Mouse (Mus musculus) mature B cell (primary cell): ENCODE measurements around the gene Nrm.

Source experiments
- in situ Hi-C: fragments of 300-500 bp; cut with MboI; formaldehyde crosslinking; loops from 2 replicates; pipeline ENCODE4 v1.14.3; 2019

The Nrm gene

DNA sequence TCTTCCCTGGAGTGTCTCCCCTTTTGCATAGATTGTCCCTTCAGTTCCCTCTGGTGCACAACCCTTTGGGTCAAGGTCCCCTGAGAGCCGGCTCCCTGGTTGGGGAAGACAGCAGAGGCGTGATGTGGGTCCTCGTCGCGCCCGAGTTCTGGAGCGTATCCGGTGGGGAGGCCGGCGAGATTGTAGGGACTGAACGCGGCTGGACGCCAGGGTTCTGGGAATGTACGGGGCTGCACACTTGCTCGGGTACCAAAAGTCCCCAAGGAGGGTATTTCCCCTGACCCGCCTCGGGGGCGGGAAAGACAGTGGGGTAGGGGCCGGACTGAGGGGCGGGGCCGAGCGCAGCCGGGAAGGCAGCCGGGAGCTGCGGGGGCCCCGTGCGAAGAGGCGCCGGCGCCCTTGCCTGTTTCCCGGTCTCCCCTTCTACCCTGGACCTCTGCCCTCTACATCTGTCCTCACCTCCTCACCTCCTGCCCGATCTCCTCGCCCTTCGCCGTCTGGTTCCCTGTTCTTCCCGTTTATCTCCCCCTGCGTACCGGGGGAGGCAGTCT, 5.2 kb downstream of the Nrm start:
- in situ Hi-C loops: no loop called here

DNA sequence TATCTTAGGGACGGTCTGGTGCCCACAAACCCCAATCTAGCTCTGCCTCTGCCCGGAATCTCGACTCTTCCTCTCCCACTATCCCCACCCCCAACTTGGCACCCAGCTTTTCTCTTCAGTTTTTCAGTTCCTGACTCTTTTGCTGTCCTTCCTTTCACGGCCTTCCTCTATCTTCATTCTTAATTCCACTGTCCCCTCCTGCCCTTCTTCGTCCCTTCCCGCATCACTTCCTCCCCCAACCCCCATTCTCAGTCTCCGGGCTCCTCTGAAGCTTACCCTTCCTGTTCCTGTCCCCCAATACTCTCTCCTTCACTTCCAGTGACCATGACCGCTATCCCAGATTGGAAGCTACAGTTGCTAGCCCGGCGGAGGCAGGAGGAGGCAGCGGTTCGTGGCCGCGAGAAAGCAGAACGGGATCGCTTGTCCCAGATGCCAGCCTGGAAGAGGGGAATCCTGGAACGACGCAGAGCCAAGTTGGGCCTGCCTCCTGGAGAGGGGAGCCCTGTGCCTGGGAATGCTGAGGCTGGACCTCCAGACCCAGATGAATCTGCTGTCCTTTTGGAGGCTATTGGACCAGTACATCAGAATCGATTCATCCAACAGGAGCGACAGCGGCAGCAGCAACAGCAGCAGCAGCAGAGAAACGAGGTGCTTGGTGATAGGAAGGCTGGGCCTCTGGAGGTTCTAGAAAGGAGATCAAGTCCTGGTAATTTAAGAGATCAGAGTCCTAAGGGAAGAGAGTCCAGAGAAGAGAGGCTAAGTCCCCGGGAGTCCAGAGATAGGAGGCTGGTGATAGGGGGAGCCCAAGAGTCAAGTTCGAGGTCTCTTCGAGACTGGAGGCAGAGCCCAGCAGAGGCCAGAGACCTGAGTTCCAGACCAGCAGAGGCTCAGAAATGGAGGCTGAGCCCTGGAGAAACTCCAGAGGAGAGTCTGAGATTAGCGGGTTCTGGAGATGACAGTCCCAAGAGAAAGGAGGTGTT, 6.1 kb downstream of the Nrm start:
- in situ Hi-C loops: no loop called here

GRCm38 (mm10) chr17:35868165-35868820, 7.2 kb downstream of the Nrm start:
- in situ Hi-C loops: no loop called here

GRCm38 (mm10) chr17:35868961-35869345, 7.8 kb downstream of the Nrm start:
- in situ Hi-C loops: no loop called here

GRCm38 (mm10) chr17:35869346-35870067, 8.4 kb downstream of the Nrm start:
- in situ Hi-C loops: loop anchor here (5.0 kb wide), 1 partner anchor 32 kb away; the partner anchor contains the start of gene Tubb5

GRCm38 (mm10) chr17:35870151-35870883, 9.2 kb downstream of the Nrm start:
- in situ Hi-C loops: loop anchor here (5.0 kb wide), 1 partner anchor 33 kb away; the partner anchor contains the start of gene Tubb5

DNA sequence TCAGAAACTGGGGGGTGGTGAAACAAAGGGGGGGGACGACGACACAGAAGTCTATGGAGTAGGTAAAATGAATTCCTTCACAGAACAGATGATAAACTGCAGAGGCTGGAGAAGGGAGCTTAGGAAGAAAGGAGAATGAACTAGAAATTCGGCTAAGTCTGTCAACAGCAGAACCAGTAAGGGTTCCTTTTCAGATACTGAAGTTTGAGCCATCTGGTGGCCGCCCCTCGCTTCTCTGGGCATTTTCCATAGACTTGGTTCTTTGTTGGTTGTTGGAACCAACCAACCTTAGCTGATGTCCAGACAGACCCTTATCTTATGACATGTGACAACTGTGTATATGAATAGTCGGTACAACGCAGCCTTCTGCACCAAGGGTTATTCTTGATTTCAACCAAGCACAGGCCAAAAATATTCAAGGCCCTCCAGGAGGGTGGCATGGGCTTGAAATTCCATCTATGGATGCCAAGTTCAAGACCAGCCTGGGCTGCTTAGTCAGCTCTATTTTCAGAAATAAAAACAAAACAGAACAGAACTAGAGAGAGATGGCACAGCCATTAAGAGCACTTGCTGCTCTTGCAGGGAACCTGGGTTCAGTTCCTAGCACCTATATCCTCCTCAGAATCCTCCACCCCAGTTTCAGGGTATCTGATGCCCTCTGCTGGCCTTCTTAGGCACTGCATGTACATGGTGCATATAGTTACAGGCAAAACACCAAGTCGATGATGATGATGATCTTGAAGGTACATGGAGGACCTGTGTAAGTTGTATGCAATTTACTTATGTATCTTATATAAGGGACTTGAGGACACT, 10.0 kb downstream of the Nrm start:
- in situ Hi-C loops: loop anchor here (5.0 kb wide), 1 partner anchor 34 kb away; the partner anchor contains the start of gene Tubb5

DNA sequence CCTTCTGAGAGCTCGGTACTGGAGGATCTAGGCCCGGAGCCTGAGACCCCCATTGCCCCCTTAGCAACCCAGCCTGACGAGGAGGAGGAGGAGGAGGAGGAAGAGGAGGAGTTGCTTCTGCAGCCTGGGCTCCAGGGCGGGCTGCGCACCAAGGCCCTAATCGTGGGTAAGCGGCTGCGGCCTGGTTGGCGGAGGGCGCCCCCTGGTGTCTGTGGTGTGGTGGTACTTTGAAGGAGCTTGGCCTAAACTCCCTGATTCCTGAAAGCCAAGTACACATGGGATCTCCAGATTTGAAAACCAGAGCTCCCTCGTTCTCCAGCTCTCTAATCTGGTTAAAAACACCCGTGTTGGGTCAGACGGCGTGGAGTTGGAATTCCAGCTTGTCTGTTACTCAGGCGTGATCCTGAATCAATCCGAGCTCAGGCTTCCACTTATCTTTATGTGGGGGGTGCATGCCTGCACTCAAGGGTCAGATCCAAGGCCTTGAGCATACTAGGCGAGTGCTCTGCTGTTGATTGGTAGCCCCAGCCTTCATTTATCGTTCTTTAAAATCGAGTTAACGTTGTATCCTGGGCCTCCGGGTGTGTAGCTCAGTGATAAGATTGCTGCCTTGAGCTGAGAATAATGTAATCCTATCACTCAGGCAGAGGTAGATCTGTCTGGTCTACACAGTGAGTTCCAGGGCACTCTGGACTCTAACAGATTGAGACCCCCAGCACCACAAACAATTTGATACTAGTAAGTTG, 12.8 kb downstream of the Nrm start:
- in situ Hi-C loops: loop anchor here (5.0 kb wide), 1 partner anchor 37 kb away; the partner anchor contains the start of gene Tubb5

DNA sequence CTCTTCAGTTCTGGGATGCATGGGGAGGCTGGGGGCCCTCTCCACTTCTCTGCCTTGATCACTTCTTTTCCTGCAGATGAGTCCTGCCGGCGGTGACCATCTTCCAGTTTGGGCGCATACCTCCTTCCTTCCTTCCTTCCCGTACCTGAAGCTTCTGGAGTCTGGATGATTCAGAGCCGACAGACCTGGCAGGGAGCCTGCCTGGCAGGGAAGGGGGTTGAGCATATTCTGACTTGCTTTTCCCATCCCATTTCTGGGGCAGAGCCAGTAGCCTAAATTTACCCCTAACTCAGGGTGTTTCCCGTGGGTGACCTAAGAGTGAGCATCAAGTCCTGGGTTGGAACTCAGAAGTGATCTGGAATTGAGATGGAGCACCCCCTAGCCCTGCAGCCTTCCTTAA, 13.6 kb downstream of the Nrm start:
- in situ Hi-C loops: loop anchor here (5.0 kb wide), 1 partner anchor 37 kb away; the partner anchor contains the start of gene Tubb5

GRCm38 (mm10) chr17:35879245-35880057, 18.3 kb downstream of the Nrm start, which contains the start of gene Dhx16:
TSS of gene Dhx16 (plus strand) at chr17:35879819.
- in situ Hi-C loops: no loop called here

GRCm38 (mm10) chr17:35882924-35883323, 21.8 kb downstream of the Nrm start:
- in situ Hi-C loops: no loop called here

- in situ Hi-C loops: no loop called here
Measured at GRCm38 (mm10) chr17:35883777-35884176, 22.7 kb downstream of the Nrm start.

- in situ Hi-C loops: no loop called here
Measured at GRCm38 (mm10) chr17:35887725-35888124, 26.6 kb downstream of the Nrm start.

DNA sequence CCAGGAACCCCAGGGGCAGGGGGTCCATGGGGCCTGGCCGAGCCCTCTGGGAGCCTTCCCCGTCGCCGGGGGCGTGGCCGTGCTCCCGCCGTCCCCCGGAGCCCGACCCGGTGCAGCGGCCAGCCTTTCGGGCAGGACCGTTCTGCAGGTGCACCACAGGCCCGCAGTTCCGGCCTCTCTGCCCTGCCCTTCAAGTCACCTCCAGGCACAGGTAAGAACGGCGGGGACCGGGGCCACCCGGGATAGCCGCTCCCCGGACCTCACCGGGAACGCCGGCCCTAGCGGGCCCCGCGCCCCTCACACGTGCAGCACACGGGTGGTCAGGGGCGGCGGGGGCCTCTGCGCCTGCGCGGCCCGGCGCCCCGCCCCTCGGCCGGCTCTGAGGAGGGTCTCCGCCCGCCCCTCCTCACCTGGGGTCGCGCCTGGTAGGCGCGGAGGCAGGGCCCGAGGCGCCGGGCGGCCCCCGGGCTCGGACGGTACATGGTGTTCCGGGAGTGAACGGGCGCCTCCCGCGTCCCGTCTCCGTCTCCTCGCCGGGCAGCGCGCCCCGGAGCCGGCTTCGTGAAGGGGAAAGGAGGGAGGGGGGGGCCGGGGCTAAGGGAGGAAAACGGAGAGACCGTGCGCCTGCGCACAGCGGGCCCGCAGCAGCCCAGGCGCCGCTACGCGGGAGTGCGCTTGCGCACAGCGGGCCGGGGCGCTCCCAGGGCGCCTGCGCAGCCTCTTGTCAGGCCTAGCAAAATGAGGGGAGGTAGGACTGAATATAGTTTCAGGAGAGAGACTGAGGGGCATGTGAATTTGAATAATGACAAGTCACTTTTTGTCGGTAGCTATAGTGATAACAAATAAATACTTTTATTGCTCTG, 35.9 kb downstream of the Nrm start, which contains the start of gene 2310061I04Rik:
Gene 2310061I04Rik (minus strand): TSS at position 651 of the 863 bp plus-strand sequence.
- in situ Hi-C loops: no loop called here

- in situ Hi-C loops: no loop called here
Measured at GRCm38 (mm10) chr17:35897644-35898573, 36.8 kb downstream of the Nrm start.

GRCm38 (mm10) chr17:35900636-35901035, 39.5 kb downstream of the Nrm start:
- in situ Hi-C loops: no loop called here
